Mouse (Mus musculus): ENCODE data around the gene Sox30. TPM values are rescaled to one million over a fixed set of nuclear protein-coding genes. Genes with fewer than 3 reads are reported as not detected.

Sox30 gene
- polyA plus RNA-seq, 1 experiment from 2014 or later: 0.26 TPM

GRCm38 (mm10) chr11:46055896-46056769 is 76.0 kb downstream of the Sox30 start, which contains the start of gene Adam19:
TSS of gene Adam19 (plus strand) at chr11:46055992.
- peak; percentile 52 for DNase-seq (ENCODE audit: low spot score)

- DNase-seq (ENCODE audit: low spot score): peak; percentile 19
Observed at GRCm38 (mm10) chr11:46056770-46057411, 76.8 kb downstream of the Sox30 start.

- DNase-seq (ENCODE audit: low spot score): no peak
Observed at GRCm38 (mm10) chr11:46058011-46058410, 77.9 kb downstream of the Sox30 start.

- no peak for DNase-seq (ENCODE audit: low spot score)
Observed at GRCm38 (mm10) chr11:46058916-46059315, 78.8 kb downstream of the Sox30 start.

- DNase-seq (ENCODE audit: low spot score): no peak
Observed at GRCm38 (mm10) chr11:46059887-46060650, 80.0 kb downstream of the Sox30 start.

- no peak for DNase-seq (ENCODE audit: low spot score)
Observed at GRCm38 (mm10) chr11:46060651-46061020, 80.5 kb downstream of the Sox30 start.

GRCm38 (mm10) chr11:46061776-46062445 is 81.8 kb downstream of the Sox30 start:
- no peak for DNase-seq (ENCODE audit: low spot score)

GRCm38 (mm10) chr11:46062569-46062968 is 82.5 kb downstream of the Sox30 start:
- no peak for DNase-seq (ENCODE audit: low spot score)

GRCm38 (mm10) chr11:46062993-46063731 is 83.1 kb downstream of the Sox30 start:
- no peak for DNase-seq (ENCODE audit: low spot score)

GRCm38 (mm10) chr11:46064767-46065166 is 84.7 kb downstream of the Sox30 start:
- no peak for DNase-seq (ENCODE audit: low spot score)

GRCm38 (mm10) chr11:46065201-46066011 is 85.3 kb downstream of the Sox30 start:
- DNase-seq (ENCODE audit: low spot score): no peak

Other genes with a start within 250 kb of the Sox30 start
- gene Clint1, start 128.3 kb upstream of the Sox30 start, polyA plus RNA-seq (2015; fragmentation: Nextera tagmentation; extraction: Ambion mirVana): 60.0 and 68.2 TPM in 2 replicates
- gene Lsm11, start 35.4 kb upstream of the Sox30 start, polyA plus RNA-seq (2015; fragmentation: Nextera tagmentation; extraction: Ambion mirVana): 8.1 and 10.0 TPM in 2 replicates
- 12.6 and 12.9 TPM in 2 replicates for gene Thg1l, start 24.8 kb upstream of the Sox30 start, polyA plus RNA-seq (2015; fragmentation: Nextera tagmentation; extraction: Ambion mirVana)
- 9.7 and 9.8 TPM in 2 replicates for gene Gm12166, start 72.0 kb downstream of the Sox30 start, polyA plus RNA-seq (2015; fragmentation: Nextera tagmentation; extraction: Ambion mirVana)
- 6.5 and 6.7 TPM in 2 replicates for gene Adam19, start 75.7 kb downstream of the Sox30 start, polyA plus RNA-seq (2015; fragmentation: Nextera tagmentation; extraction: Ambion mirVana)
- gene Nipal4, start 186.2 kb downstream of the Sox30 start, polyA plus RNA-seq (2015; fragmentation: Nextera tagmentation; extraction: Ambion mirVana): 0.09 and 0.13 TPM in 2 replicates

Measured in thymus, postnatal 0 days (tissue).